Mouse (Mus musculus) heart, postnatal 0 days (tissue): ENCODE results near the gene Ap3s2.

Experiments
- CTCF ChIP-seq: IDR thresholded peaks from 2 replicates; pipeline ENCODE4 v1.5.1; 2016; ENCODE audit warnings: antibody characterized with exemption, control low read depth, low read depth
- EP300 ChIP-seq: IDR thresholded peaks from 2 replicates; pipeline ENCODE4 v1.6.1; 2016; ENCODE audit warnings: antibody characterized with exemption, low read depth

DNA sequence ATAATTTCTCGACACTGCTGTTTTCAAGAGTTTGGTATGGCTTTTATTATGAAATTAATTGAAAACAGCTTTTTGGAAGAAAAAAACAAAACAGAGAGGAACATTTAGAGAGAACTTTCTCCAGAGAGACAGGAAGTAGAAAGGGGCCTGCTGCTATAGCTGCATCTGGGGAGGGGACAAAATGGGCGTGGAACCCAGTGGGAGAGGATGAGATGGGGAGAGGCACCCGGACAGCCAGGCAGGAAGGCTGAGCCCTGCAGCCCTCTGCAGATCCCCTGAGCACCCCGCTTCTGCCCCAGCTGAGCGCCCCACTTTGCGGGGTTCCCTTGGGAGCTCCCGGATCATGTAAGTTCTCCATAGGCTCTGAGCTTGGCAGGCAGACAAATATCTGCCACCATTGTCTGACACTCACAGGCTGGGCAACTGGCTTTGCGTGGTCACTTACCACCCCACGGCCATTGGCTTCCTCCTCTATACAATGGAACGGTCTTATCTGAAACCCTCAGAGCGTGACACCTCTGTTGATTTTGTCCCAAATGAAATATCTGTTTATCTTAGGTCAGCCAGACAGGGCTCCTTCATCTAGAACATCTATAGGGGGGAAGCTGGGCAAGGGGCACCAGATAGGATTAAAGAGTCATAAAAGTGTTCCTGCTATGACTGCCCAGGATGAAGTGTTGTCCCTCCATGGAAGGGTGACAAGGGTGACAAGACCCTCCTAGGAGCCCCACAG, 62.1 kb downstream of the Ap3s2 start:
- TF ChIP-seq CTCF: no peak
- TF ChIP-seq EP300: no peak
